Mouse (Mus musculus): ENCODE data around the gene Il1b.

DNA sequence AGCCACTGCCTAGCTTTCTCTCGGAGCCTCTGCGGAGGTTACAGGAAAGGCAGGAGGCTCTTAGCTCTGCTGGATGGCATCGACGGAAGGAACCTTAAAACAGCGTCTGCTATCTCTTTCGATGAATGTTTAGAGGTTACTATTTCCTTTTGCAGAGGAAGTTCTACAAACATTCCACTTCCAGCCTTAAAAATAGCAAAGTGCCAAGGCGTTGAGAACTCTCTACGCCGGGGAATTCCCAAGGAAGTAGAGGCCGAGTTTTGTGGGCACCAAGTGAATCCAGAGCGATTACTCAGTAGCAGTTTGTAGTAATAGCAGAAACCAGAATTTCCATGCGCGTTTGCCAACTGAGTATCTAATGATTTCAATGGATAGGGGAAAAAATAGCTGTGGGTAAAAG lies 40.4 kb downstream of the Il1b start:
- TF ChIP-seq CTCF (IDR thresholded peaks at IDR 0.05; ENCODE audit: extremely low read depth, insufficient read depth, low read length) (no peak), POLR2A (IDR thresholded peaks at IDR 0.05; ENCODE audit: extremely low read depth, insufficient read depth, low read length) (no peak)
